Mouse (Mus musculus): ENCODE data around the gene Slc24a3. TPM values are rescaled to one million over a fixed set of nuclear protein-coding genes. Genes with fewer than 3 reads are reported as not detected.

Slc24a3 gene
- polyA plus RNA-seq, 1 experiment from 2014 or later, result 0.57 TPM

DNA sequence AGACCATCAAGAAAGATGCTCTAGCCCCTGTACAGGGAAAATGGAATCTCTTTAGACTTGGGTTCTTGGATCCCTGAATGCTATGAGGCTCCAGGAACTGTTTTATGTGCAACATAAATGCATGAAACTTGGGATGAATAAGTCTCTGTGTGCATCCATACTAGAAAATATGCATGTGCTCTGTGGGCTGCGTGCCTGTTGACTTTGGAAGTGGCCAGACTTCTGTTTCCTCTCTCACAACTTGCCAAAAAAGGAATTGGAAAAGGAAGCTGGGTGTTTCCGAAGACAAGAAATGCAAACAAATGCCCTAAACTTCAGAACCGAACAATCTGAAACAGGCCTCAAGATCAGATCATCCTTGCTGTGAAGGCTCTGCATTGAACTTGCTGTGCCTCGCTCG, 466.3 kb downstream of the Slc24a3 start:
- Histone ChIP-seq H3K9me3 (ENCODE audit: control insufficient read depth, low read length) (no peaks in the 10 kb centered on the region), H3K27me3 (ENCODE audit: control insufficient read depth, insufficient read depth, low read length) (no peaks in the 10 kb centered on the region), H3K9ac (ENCODE audit: low read length) (no peak overlapping the region), H3K4me2 (ENCODE audit: low read depth, severe bottlenecking) (no peak overlapping the region), H3K27ac (replicated peaks; ENCODE audit: low read depth, low read length) (no peak overlapping the region), H3K4me3 (ENCODE audit: low read depth, low read length) (no peak overlapping the region), H3K4me1 (ENCODE audit: control insufficient read depth, insufficient read depth, low read length) (no peaks in the 10 kb centered on the region), H3K36me3 (ENCODE audit: control insufficient read depth, insufficient read depth, low read length) (no peaks in the 10 kb centered on the region)
- no peak for DNase-seq (ENCODE audit: low spot score)
- 85% methylated on average over 5 of the region's 5 CpGs for WGBS
- ATAC-seq (ENCODE audit: insufficient number of reproducible peaks, low FRiP score, low TSS enrichment, low read depth), result no peak

DNA sequence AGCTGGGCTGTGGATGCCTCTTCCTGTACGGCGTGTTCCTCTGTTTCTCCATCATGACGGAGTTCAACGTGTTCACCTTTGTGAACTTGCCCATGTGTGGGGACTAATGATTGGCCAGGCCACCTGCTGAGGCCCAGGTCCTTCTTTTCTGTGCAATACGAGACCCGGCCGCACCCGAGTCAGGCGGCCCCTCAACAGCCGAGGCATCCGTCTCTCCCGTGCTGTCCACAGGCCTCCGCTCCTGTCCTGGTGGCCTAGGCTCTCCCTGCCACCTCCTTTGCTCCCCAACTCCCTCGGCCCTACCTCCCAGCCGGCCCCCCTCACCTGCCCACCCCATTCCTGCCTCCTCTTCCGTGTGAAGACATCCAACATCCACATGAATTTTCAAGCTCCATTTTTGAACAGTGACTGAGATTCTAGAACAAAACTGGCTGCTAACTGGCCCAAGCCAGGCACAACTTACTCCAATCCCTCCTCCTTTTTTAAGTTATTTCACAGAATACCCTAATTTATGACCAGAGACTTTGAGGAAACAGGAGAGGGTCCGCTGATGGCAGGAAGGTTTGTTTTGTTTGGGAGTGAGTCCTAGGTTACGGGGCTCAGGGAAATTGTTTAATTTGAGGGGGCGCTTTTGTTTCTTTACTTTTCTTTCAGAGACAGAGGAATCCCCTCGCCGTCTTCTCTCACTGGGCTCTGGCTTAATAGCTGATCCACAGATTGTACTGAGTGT, 472.9 kb downstream of the Slc24a3 start:
- H3K9ac ChIP-seq (ENCODE audit: low read length), result no peak overlapping the region
- H3K4me2 ChIP-seq (ENCODE audit: low read depth, severe bottlenecking), result no peak overlapping the region
- H3K9me3 ChIP-seq (ENCODE audit: control insufficient read depth, low read length), result no peaks in the 10 kb centered on the region
- H3K27ac ChIP-seq (replicated peaks; ENCODE audit: low read depth, low read length), result no peak overlapping the region
- no peak for ATAC-seq (ENCODE audit: insufficient number of reproducible peaks, low FRiP score, low TSS enrichment, low read depth)
- no peaks in the 10 kb centered on the region for H3K4me1 ChIP-seq (ENCODE audit: control insufficient read depth, insufficient read depth, low read length)
- no peak for DNase-seq (ENCODE audit: low spot score)
- no peak overlapping the region for H3K4me3 ChIP-seq (ENCODE audit: low read depth, low read length)
- no peaks in the 10 kb centered on the region for H3K27me3 ChIP-seq (ENCODE audit: control insufficient read depth, insufficient read depth, low read length)
- H3K36me3 ChIP-seq (ENCODE audit: control insufficient read depth, insufficient read depth, low read length), result no peaks in the 10 kb centered on the region
- WGBS, result 79% methylated on average over 21 of the region's 21 CpGs

DNA sequence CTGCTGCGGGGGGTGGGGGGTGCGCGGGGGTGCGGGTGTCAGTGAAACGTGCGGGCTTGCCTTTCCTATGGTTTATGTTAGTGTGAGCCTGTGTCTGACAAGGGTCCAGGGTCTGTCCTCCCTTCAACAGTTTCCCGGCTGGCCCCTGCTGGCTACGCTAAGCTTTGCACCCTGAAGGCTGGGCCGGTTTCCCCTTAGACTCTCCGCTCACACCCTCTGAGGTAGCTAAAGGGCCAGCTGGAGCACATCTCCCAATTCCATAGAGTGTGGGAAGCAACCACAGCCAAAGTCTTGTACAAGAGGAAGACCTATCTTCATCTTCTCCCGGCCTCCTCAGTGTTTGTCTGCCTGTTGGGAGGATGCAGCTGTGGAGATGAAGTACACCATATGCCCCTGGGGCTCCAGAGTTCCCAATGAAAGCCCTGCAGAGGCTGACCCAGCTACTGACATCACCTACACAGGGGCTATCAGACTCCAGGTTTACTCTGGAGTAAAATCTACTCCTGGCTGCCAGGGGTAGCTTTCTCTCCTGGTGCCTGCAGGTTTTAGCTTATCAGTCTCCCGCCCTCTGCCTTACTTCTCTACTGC, 487.9 kb downstream of the Slc24a3 start:
- Histone ChIP-seq H3K27ac (replicated peaks; ENCODE audit: low read depth, low read length) (no peak overlapping the region), H3K27me3 (ENCODE audit: control insufficient read depth, insufficient read depth, low read length) (no peaks in the 10 kb centered on the region), H3K9me3 (ENCODE audit: control insufficient read depth, low read length) (no peaks in the 10 kb centered on the region), H3K4me1 (ENCODE audit: control insufficient read depth, insufficient read depth, low read length) (no peaks in the 10 kb centered on the region), H3K4me2 (ENCODE audit: low read depth, severe bottlenecking) (no peak overlapping the region), H3K9ac (ENCODE audit: low read length) (no peak overlapping the region), H3K4me3 (ENCODE audit: low read depth, low read length) (no peak overlapping the region), H3K36me3 (ENCODE audit: control insufficient read depth, insufficient read depth, low read length) (no peaks in the 10 kb centered on the region)
- DNase-seq (ENCODE audit: low spot score), result peak; percentile 36
- 32% methylated on average over 12 of the region's 12 CpGs for WGBS
- 0 out of 2 replicates have a peak, but pooled peaks have one; percentile 35 for ATAC-seq (ENCODE audit: insufficient number of reproducible peaks, low FRiP score, low TSS enrichment, low read depth)

DNA sequence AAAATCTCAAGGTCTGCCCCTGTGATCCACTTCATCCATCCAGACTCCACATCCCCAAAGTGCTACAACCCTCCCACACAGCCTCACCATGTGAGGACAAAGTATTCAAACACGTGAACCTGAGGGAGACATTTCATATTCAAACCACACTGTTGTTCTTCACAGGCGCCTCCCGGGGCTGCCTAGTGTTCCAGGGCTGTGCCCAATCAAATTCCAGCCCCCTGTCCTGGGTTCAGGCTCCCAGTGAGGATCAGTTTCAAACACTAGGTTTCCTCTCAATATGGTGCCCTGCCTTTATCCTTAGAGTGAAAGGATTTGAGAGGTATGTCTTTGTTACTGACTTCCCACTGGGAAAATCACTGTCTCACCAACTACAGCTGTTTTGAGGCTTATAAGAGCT, 488.6 kb downstream of the Slc24a3 start:
- H3K4me3 ChIP-seq (ENCODE audit: low read depth, low read length), result no peak overlapping the region

DNA sequence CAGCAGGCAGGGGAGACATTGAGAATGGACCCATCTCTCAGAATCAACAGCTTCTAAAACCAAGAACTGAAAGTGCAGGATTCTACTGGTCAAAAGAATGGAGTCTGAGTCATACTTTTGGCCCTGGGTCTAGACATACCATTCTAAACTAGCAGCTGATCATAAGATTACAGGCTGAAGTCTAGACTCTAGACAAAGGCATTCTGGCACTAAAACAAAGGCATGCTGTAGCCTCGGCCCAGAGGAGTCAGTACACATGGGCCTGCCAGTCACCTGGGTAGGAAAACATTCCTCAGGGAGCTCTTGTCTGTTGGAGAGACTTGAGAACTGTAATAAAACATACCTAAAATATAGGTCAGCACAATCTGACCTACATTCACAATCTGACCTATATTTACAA, 489.2 kb downstream of the Slc24a3 start:
- ATAC-seq (ENCODE audit: insufficient number of reproducible peaks, low FRiP score, low TSS enrichment, low read depth) (no peak), DNase-seq (ENCODE audit: low spot score) (no peak)
- H3K4me2 ChIP-seq (ENCODE audit: low read depth, severe bottlenecking), result no peak overlapping the region
- H3K9ac ChIP-seq (ENCODE audit: low read length), result no peak overlapping the region
- no peaks in the 10 kb centered on the region for H3K9me3 ChIP-seq (ENCODE audit: control insufficient read depth, low read length)
- no peak overlapping the region for H3K4me3 ChIP-seq (ENCODE audit: low read depth, low read length)
- no peaks in the 10 kb centered on the region for H3K4me1 ChIP-seq (ENCODE audit: control insufficient read depth, insufficient read depth, low read length)
- 48% methylated on average over 1 of the region's 1 CpGs for WGBS
- H3K27me3 ChIP-seq (ENCODE audit: control insufficient read depth, insufficient read depth, low read length), result no peaks in the 10 kb centered on the region
- H3K36me3 ChIP-seq (ENCODE audit: control insufficient read depth, insufficient read depth, low read length), result no peaks in the 10 kb centered on the region
- H3K27ac ChIP-seq (replicated peaks; ENCODE audit: low read depth, low read length), result no peak overlapping the region

More for the DNA sequence above, 488.6 kb downstream of the Slc24a3 start:
- Histone ChIP-seq H3K9ac (ENCODE audit: low read length) (no peak overlapping the region), H3K27me3 (ENCODE audit: control insufficient read depth, insufficient read depth, low read length) (no peaks in the 10 kb centered on the region), H3K36me3 (ENCODE audit: control insufficient read depth, insufficient read depth, low read length) (no peaks in the 10 kb centered on the region), H3K4me2 (ENCODE audit: low read depth, severe bottlenecking) (no peak overlapping the region), H3K9me3 (ENCODE audit: control insufficient read depth, low read length) (no peaks in the 10 kb centered on the region), H3K27ac (replicated peaks; ENCODE audit: low read depth, low read length) (no peak overlapping the region), H3K4me1 (ENCODE audit: control insufficient read depth, insufficient read depth, low read length) (no peaks in the 10 kb centered on the region)
- WGBS, result 79% methylated on average over 3 of the region's 3 CpGs
- no peak for ATAC-seq (ENCODE audit: insufficient number of reproducible peaks, low FRiP score, low TSS enrichment, low read depth)
- no peak for DNase-seq (ENCODE audit: low spot score)

DNA sequence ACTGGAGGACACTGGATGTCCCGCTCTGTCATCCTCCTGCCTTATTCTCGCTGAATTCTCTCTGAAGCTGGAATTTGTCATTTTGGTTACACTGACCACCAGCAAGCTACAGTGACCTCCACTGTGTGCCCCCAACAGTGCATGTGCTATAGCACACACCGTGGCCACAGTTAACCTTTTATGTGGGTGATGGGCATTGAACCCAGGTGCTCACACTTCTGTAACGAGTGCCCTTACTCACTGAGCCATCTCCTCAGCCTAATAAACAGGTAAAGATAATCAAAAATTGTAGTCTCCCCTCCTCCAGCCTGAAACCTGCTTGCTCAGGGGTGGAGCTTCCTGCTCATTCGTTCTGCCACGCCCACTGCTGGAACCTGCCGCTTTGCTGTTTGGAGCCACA, 493.7 kb downstream of the Slc24a3 start:
- H3K4me1 ChIP-seq (ENCODE audit: control insufficient read depth, insufficient read depth, low read length), result no peaks in the 10 kb centered on the region
- H3K4me2 ChIP-seq (ENCODE audit: low read depth, severe bottlenecking), result no peak overlapping the region
- no peaks in the 10 kb centered on the region for H3K36me3 ChIP-seq (ENCODE audit: control insufficient read depth, insufficient read depth, low read length)
- H3K27ac ChIP-seq (replicated peaks; ENCODE audit: low read depth, low read length), result no peak overlapping the region
- H3K9me3 ChIP-seq (ENCODE audit: control insufficient read depth, low read length), result no peaks in the 10 kb centered on the region
- ATAC-seq (ENCODE audit: insufficient number of reproducible peaks, low FRiP score, low TSS enrichment, low read depth) (no peak), DNase-seq (ENCODE audit: low spot score) (no peak)
- WGBS, result 79% methylated on average over 5 of the region's 7 CpGs
- no peak overlapping the region for H3K9ac ChIP-seq (ENCODE audit: low read length)
- H3K27me3 ChIP-seq (ENCODE audit: control insufficient read depth, insufficient read depth, low read length), result no peaks in the 10 kb centered on the region
- H3K4me3 ChIP-seq (ENCODE audit: low read depth, low read length), result no peak overlapping the region

DNA sequence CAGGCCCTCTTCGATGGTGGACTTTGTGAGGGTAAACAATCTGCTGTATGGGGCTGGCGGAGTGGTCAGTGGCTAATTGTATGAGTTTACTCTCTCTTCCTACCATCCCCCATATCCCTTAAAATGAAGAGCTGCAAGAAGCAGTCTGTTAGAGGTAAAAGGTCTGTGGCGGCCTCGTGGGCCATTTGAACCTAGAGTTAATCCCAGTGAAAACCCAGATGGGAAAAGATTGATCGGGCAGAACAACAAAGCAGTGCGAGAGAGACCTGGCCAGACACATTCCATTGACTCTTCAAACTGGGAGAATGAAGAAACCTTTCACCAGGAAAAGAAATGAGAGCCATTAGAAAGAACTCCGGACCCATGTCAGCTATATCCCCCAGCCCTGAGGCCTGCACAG, 496.3 kb downstream of the Slc24a3 start:
- Histone ChIP-seq H3K4me2 (ENCODE audit: low read depth, severe bottlenecking) (no peak overlapping the region), H3K4me3 (ENCODE audit: low read depth, low read length) (no peak overlapping the region), H3K9me3 (ENCODE audit: control insufficient read depth, low read length) (no peaks in the 10 kb centered on the region), H3K4me1 (ENCODE audit: control insufficient read depth, insufficient read depth, low read length) (no peaks in the 10 kb centered on the region), H3K9ac (ENCODE audit: low read length) (no peak overlapping the region), H3K27ac (replicated peaks; ENCODE audit: low read depth, low read length) (no peak overlapping the region), H3K27me3 (ENCODE audit: control insufficient read depth, insufficient read depth, low read length) (no peaks in the 10 kb centered on the region), H3K36me3 (ENCODE audit: control insufficient read depth, insufficient read depth, low read length) (no peaks in the 10 kb centered on the region)
- DNase-seq (ENCODE audit: low spot score), result no peak
- 83% methylated on average over 7 of the region's 7 CpGs for WGBS
- no peak for ATAC-seq (ENCODE audit: insufficient number of reproducible peaks, low FRiP score, low TSS enrichment, low read depth)

DNA sequence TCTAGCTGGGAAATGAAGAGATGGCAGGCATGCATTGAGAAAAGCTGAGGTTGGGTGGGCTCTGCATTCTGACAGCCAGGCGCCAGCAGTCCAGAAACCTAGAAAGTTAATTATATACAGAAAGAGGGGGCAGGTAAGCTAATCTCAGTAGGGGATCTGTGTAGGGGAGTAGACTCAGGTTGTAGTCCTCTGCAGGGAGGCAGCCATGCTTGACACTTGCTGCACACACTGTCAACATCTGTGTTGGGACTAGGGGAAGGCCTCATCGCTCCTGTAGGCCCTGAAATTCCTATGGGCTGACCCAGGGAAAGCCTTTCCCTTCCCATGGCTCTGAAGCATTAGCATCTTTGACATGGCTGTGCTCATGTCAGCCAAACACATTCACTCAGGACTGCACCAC, 496.8 kb downstream of the Slc24a3 start:
- no peaks in the 10 kb centered on the region for H3K9me3 ChIP-seq (ENCODE audit: control insufficient read depth, low read length)
- no peak overlapping the region for H3K4me3 ChIP-seq (ENCODE audit: low read depth, low read length)
- 76% methylated on average over 2 of the region's 2 CpGs for WGBS
- H3K4me1 ChIP-seq (ENCODE audit: control insufficient read depth, insufficient read depth, low read length), result no peaks in the 10 kb centered on the region
- ATAC-seq (ENCODE audit: insufficient number of reproducible peaks, low FRiP score, low TSS enrichment, low read depth) (no peak; the same call in 1 of the 2 replicates), DNase-seq (ENCODE audit: low spot score) (no peak)
- no peak overlapping the region for H3K27ac ChIP-seq (replicated peaks; ENCODE audit: low read depth, low read length)
- H3K27me3 ChIP-seq (ENCODE audit: control insufficient read depth, insufficient read depth, low read length), result no peaks in the 10 kb centered on the region
- no peaks in the 10 kb centered on the region for H3K36me3 ChIP-seq (ENCODE audit: control insufficient read depth, insufficient read depth, low read length)
- no peak overlapping the region for H3K4me2 ChIP-seq (ENCODE audit: low read depth, severe bottlenecking)
- H3K9ac ChIP-seq (ENCODE audit: low read length), result no peak overlapping the region
